In genomic region chr5:125433793-125434337, GRCm38 (mm10) we compare ENCODE assay signal across 7 mouse cellular contexts. TPM values are rescaled to one million over a fixed set of nuclear protein-coding genes. Genes with fewer than 3 reads are reported as not detected.
DNase-seq lines count a peak whose midpoint lies in the region; ATAC-seq lines count a peak whose summit lies in the region.

Gene Dhx37, minus strand, starts transcription at chr5:125434121.

- peak; percentile 95 for ATAC-seq in embryonic facial prominence, embryonic 11.5 days (replicated peaks; ENCODE audit: insufficient number of reproducible peaks, low FRiP score, low TSS enrichment, low read depth)
- ATAC-seq in granulocyte monocyte progenitor cell, adult 5-6 weeks (replicated peaks; ENCODE audit: poor library complexity, severe bottlenecking), result peak; percentile 91
- peak; percentile 97 for ATAC-seq in midbrain, embryonic 13.5 days

- WGBS in embryonic facial prominence, embryonic 11.5 days, result under 1% methylated on average over 46 of the region's 46 CpGs
- WGBS in limb, embryonic 10.5 days, result under 1% methylated on average over 46 of the region's 46 CpGs
- WGBS in midbrain, embryonic 13.5 days, result under 1% methylated on average over 46 of the region's 46 CpGs

- no peaks in the 10 kb centered on the region for H3K27me3 ChIP-seq in embryonic facial prominence, embryonic 11.5 days (ENCODE audit: control insufficient read depth, insufficient read depth, low read length)
- no peaks in the 10 kb centered on the region for H3K27me3 ChIP-seq in limb, embryonic 10.5 days (ENCODE audit: low read depth, poor library complexity, severe bottlenecking)
- H3K27me3 ChIP-seq in midbrain, embryonic 13.5 days, result no peaks in the 10 kb centered on the region

- peak within 1 kb of the TSS; percentile 81 for H3K9ac ChIP-seq in embryonic facial prominence, embryonic 11.5 days (replicated peaks; ENCODE audit: low read length)
- H3K9ac ChIP-seq in midbrain, embryonic 13.5 days (replicated peaks), result peak within 1 kb of the TSS; percentile 94

- peak within 1 kb of the TSS; percentile 68 for H3K4me3 ChIP-seq in embryonic facial prominence, embryonic 11.5 days (ENCODE audit: low read depth, low read length)
- H3K4me3 ChIP-seq in limb, embryonic 10.5 days, result peak within 1 kb of the TSS; percentile 95
- H3K4me3 ChIP-seq in midbrain, embryonic 13.5 days (replicated peaks), result peak within 1 kb of the TSS; percentile 91

- peak within 1 kb of the TSS; percentile 81 for H3K4me2 ChIP-seq in embryonic facial prominence, embryonic 11.5 days (ENCODE audit: low read depth, low read length)
- H3K4me2 ChIP-seq in midbrain, embryonic 13.5 days (replicated peaks), result peak within 1 kb of the TSS; percentile 95

- peak; percentile 97 for DNase-seq in adrenal gland, postnatal 14 days
- DNase-seq in embryonic facial prominence, embryonic 11.5 days (ENCODE audit: low spot score), result peak; percentile 97
- DNase-seq in kidney, adult 11 months, result peak; percentile 91
- DNase-seq in limb, embryonic 10.5 days (ENCODE audit: low spot score), result peak; percentile 96
- peak; percentile 88 for DNase-seq in spleen, adult 12 weeks (ENCODE audit: low spot score)

- no peaks in the 10 kb centered on the region; the same call in 1 of the 2 replicates for H3K4me1 ChIP-seq in embryonic facial prominence, embryonic 11.5 days (ENCODE audit: control insufficient read depth, insufficient read depth, low read length)
- peaks cover 10% of the 10 kb centered on the region for H3K4me1 ChIP-seq in limb, embryonic 10.5 days
- H3K4me1 ChIP-seq in midbrain, embryonic 13.5 days (replicated peaks), result peaks cover 13% of the 10 kb centered on the region

- no peaks in the 10 kb centered on the region; the same call in 1 of the 2 replicates for H3K36me3 ChIP-seq in embryonic facial prominence, embryonic 11.5 days (replicated peaks; ENCODE audit: control insufficient read depth, insufficient read depth, low read depth, low read length)
- H3K36me3 ChIP-seq in limb, embryonic 10.5 days, result peaks cover 31% of the 10 kb centered on the region
- peaks cover 30% of the 10 kb centered on the region for H3K36me3 ChIP-seq in midbrain, embryonic 13.5 days

- no peaks in the 10 kb centered on the region for H3K9me3 ChIP-seq in embryonic facial prominence, embryonic 11.5 days (replicated peaks; ENCODE audit: control insufficient read depth, low read length)
- H3K9me3 ChIP-seq in limb, embryonic 10.5 days (replicated peaks), result no peaks in the 10 kb centered on the region
- H3K9me3 ChIP-seq in midbrain, embryonic 13.5 days, result no peaks in the 10 kb centered on the region

- no peak within 1 kb of the TSS for H3K27ac ChIP-seq in embryonic facial prominence, embryonic 11.5 days (replicated peaks; ENCODE audit: low read depth, low read length)
- H3K27ac ChIP-seq in limb, embryonic 10.5 days, result peak within 1 kb of the TSS; percentile 90
- H3K27ac ChIP-seq in midbrain, embryonic 13.5 days, result peak within 1 kb of the TSS; percentile 60; the same call in 1 of the 2 replicates

RNA-seq across cellular contexts. Expression of gene Dhx37, which starts in this region (rescaled TPM):
- 14.6 and 15.7 TPM in 2 replicates for total RNA-seq in adrenal gland, postnatal 14 days (2021)
- polyA plus RNA-seq in embryonic facial prominence, embryonic 11.5 days (2014; fragmentation: Nextera tagmentation; extraction: Ambion mirVana), result 7.2 and 9.0 TPM in 2 replicates
- total RNA-seq in granulocyte monocyte progenitor cell, adult 5-6 weeks (2014; fragmentation: Nextera tagmentation), result 16.8 and 25.8 TPM in 2 replicates
- total RNA-seq in granulocyte monocyte progenitor cell, adult 5-6 weeks (2017), result 53.0 and 56.7 TPM in 2 replicates
- polyA plus RNA-seq in limb, embryonic 10.5 days (2016; fragmentation: Nextera tagmentation; extraction: Ambion mirVana), result 23.5 and 25.5 TPM in 2 replicates
- polyA plus RNA-seq in midbrain, embryonic 13.5 days (2015; fragmentation: Nextera tagmentation; extraction: Ambion mirVana), result 12.1 and 13.2 TPM in 2 replicates
